Mouse (Mus musculus): ENCODE data around the gene Golga2. TPM values are rescaled to one million over a fixed set of nuclear protein-coding genes. Genes with fewer than 3 reads are reported as not detected.

The Golga2 gene
- 10 to 100 TPM; 91.5 to 93.0 TPM for total RNA-seq (2021)
- long read RNA-seq, experiment 1, full-length matches to known transcripts: 36 of 110 reads
- long read RNA-seq, experiment 1, partial matches to known transcripts: 19 of 110 reads
- long read RNA-seq, experiment 1, other reads (novel, unspliced or antisense): 55 of 110 reads
- long read RNA-seq, experiment 2, full-length matches to known transcripts: 33 of 117 reads
- long read RNA-seq, experiment 2, partial matches to known transcripts: 21 of 117 reads
- long read RNA-seq, experiment 2, other reads (novel, unspliced or antisense): 63 of 117 reads

DNA sequence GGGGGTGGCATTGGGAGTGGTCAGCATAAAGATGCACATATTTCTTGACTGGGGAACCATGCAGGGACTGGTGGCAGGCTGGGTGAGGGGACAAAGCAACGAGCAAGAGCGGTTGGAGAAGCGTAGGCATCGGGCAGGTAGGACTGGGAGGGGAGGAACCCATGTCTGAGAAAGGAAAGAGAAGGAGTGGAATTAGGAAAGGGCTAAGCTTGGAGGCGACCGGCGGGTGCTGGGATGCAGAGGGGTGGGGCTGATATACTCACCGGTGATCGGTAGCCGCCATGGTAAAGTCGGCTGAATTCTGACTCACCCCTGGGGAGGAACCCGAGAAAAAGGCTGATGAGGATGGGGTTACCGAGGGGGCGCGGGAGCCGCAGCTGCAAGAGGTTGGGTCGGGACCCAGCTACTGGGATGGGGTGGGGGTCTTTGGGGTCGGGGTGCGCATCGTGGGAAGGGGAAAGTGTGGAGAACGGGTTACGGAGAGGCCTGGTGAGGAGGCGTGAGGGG lies at the start of gene Golga2:
TSS of gene Golga2 (plus strand) at position 51 of the 507 bp plus-strand sequence.
- DNase-seq (ENCODE audit: low spot score in 2 of 2): no peak

DNA sequence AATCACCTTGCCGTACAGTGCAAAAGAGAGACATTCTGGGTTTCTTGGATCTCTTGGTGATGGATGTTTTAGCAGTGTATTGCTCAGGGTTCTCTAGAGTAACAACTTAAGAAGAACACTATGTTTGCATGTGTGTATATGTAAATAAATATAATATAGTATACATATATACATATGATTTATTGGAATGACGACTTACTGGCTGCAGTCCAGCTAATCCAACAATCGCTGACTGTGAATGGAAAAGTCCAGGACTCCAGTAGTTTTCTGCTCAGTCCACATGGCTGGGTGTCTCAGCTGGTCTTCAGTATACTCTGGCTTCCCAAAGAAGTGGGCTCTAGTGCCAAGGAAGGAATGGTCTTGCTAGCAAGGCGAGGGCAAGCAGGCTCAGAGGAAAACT lies 49.6 kb upstream of the Golga2 start:
- DNase-seq (ENCODE audit: low spot score in 2 of 2): no peak

DNA sequence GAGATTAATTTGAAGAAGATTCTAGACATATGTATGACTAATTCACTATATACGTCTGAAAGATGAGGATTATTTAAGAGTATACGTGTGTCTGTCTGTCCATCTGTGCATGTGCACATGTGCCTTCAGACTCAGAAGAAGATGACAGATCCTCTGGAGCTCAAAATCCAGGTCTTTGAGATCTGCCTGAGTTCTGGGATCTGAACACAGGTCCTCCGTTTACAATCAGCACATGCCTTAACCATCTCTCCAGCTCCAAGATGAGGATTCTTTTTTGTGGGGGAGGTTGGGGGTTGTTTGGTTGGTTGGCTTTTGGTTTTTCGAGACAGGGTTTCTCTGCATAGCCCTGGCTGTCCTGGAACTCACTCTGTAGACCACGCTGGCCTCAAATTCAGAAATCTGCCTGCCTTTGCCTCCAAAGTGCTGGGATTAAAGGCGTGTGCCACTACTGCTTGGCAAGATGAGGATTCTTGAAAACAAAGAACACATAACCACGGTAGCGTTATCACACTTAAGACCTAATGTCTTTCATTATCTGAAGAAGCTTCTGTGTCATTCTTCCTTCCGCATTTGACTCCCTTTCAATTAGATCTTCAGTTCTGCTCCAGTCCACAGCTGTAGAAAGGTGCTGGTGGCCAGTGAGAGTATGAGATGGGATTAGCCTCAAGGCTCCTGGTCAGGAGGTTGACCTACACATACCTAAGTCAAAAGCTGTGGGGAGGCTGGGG lies 48.3 kb upstream of the Golga2 start:
- DNase-seq (ENCODE audit: low spot score in 2 of 2): no peak

DNA sequence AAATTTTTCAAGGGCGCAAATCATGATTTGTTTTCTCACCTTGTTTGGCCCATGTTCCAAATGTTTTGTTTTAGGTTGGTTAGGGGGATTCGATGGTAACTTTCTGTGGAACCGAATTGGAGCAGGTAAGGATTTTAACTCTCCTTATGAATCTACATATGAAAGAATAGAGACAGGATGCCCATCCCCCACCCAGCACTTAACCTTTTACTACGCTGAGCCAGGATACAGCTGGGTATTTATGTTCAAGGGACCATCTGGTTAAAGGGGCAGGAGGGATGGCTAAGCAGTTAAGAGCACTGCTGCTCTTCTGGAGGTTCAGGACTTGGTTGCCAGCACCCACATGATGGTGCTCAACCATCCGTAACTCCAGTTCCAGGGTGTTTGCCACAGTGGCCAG lies 46.6 kb upstream of the Golga2 start:
- no peak for DNase-seq (ENCODE audit: low spot score in 2 of 2)

DNA sequence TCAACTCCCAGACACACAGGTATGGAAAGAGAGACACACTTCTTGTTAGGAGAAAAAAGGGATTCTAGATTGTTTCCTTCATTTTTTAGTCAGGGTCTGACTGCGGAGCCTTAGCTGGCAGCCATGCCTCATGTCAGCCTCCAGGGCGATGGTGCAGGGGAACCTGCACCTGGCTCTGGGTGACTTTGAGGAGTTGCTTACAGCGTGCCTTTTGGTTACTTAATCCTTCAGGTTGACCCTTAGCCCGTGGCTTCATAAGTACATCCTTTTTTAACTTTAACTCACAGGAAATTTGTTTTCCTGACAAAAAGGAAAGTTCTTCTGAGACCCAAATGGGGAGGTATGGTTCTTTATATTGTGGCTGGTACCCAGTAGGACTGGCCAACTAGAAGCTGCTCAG lies 44.2 kb upstream of the Golga2 start:
- DNase-seq (ENCODE audit: low spot score in 2 of 2): no peak

DNA sequence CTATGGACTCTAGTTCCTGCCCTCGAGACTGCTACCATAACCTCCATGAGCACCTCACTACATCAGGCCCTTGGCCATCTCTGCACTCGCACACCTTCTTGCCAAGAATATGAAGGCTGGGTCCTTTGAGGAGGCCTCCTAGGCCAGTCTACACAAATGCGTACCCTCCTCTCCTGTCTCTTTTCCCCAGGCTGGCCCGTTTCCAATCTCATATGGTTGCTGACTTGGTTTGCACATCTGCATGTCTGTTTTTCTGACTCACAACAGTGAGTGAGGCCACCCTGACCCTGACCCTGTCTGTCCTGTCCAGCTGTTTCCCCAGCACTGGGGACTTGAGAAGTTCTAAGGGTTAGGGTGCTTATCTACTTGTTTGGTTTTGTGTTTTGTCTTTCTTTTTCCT lies 40.4 kb upstream of the Golga2 start:
- DNase-seq (ENCODE audit: low spot score in 2 of 2): no peak

DNA sequence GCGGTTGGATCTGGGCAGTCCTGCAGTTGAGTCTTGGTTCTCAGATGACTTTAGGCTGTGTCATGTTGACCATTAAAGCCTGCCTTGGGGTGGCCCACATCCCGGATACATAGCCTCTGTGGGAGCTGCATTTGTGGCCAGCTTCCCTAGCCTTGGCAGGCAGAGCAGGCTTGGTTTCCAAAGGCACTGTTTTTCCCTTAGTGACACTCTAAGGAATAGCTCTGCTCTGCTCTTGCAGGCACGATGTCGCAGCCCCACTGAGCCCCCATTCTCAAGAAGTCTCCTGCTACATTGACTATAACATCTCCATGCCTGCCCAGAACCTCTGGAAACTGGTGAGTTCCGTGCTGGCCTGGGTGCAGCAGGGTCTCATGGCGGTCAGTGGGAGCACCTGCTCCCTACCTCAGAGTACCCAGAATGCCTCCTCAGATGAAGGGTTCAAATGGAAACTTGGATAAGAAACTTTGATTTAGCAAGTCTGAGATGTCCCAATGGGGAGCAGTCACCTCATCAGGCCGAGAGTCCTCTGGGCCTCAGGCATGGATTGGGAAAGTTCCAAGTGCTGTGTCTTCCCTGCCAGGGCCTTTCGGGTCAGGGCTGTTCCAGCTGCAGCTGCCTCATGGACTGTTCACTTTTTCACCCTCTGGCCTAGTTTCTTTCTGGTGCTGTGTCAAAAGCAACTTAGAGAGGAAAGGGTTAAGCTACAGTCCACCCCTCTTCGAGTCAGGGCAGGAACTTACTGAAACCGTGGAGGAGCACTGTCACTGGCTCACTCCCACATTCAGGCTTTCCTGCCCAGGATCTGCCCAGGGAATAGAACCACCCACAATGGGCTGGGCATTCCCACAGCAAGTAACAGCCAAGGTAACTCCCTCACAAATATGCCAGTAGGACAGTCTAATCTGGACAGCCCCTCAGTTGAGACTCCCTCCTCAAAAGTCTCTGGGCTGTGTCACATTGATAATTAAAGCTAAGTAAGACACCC lies 38.5 kb upstream of the Golga2 start:
- peak in 1 of 2 experiments; percentile 58 for DNase-seq (ENCODE audit: low spot score in 2 of 2)

DNA sequence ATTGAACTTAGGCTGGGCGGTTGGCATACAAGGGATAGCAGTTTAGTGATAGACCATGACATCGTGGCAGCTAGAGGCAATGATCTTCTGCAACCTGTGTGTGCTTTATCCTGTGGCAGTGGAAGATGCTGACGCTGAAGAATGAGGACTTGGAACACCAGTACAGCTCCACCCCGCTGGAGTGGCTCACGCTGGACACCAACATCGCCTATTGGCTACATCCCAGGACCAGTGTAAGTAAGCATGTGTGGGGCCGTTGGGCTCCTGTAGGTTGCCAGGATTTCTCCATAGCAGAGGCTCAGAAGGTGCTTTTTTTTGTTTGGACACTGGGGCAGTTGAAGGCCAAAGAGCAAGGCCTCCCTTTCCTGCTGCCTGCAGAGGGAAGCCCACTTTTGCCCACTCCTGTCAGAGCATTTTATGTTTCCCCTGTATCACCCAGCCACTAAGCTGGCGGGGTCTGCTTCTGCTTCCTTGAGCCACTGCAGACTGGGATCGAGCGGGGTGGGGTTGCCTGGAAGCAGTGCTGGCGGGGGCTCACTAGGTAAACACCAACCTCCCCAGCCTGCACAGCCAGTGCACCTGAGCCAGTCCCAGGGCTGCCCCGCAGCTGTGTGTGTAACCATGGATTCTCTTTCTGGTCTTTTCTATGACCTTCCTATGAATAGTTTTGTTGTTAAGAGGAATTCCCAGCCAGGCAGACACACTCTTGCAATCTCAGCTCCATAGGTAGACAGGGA lies 35.2 kb upstream of the Golga2 start:
- no peak for DNase-seq (ENCODE audit: low spot score in 2 of 2)

DNA sequence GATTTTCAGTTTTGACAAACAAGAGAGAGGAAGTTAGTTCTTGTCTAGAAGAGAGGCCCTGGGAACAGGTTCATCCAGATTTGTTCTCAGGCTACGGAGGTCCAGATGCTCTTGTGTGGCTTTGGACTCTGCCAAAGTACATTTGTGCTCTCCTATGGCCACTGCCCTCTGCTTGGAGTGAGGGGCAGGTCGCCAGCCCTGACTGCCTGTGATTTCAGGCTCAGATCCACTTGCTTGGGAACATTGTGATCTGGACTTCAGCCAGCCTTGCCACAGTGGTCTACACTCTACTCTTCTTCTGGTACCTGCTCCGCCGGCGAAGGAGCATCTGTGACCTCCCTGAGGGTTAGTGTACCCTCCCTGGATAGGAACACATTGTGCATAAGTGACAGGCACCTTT lies 34.5 kb upstream of the Golga2 start:
- DNase-seq (ENCODE audit: low spot score in 2 of 2): no peak

DNA sequence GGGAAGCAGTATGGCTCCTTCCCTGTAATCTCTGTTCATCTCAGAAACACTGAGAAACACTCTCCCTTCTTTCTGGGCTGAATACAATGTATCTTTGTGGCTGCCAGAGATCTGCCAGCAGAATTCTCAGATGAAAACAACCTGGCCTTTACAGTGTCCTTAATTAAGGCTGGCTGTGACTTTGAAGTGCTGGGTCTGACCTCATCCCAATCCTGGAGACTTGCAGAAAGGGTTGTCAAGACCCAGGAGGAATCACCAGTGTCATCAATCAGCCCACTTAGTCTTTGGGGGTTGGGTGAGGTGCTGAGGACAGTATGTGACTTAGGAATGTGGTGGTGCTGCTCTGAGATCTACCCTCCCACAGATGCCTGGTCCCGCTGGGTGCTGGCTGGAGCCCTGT lies 33.8 kb upstream of the Golga2 start:
- no peak for DNase-seq (ENCODE audit: low spot score in 2 of 2)

DNA sequence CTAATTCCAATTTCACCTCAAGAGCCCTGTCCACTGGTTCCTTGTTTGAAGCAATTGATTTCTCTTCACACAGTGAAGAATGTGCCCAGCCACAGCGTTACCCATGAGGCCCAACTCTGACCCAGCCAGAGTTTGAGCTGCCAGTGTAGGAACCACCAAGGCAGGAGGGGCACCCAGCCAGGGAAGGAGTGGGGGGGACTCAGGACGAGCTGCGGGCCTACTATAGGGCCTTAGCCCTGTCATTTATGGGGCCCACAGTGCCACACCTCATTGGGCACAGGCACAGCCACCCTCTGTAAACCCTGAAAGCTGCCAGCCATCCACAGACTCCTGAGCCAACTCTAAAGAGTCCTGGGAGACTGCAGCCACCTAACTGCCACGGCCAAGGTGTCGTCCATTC lies 32.6 kb upstream of the Golga2 start:
- no peak for DNase-seq (ENCODE audit: low spot score in 2 of 2)

DNA sequence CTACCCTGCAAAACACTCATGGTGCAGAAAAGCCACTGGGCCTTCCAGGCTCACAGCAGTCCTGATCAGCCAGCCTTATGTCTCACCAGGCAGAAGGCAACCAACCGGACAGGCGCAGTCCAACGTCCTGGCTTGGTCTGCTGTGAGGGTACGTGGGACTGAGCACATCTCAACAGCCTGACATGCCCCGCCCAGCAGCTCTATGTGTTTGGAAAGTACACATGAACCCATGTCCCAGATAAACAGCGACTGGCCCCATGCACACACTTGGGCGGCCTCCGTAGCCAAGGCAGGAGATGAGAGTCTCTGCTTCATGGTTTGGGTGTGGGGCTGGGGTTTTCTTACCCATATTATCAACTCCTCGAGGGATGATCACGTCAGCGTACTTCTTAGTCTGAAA lies 30.9 kb upstream of the Golga2 start:
- no peak for DNase-seq (ENCODE audit: low spot score in 2 of 2)

DNA sequence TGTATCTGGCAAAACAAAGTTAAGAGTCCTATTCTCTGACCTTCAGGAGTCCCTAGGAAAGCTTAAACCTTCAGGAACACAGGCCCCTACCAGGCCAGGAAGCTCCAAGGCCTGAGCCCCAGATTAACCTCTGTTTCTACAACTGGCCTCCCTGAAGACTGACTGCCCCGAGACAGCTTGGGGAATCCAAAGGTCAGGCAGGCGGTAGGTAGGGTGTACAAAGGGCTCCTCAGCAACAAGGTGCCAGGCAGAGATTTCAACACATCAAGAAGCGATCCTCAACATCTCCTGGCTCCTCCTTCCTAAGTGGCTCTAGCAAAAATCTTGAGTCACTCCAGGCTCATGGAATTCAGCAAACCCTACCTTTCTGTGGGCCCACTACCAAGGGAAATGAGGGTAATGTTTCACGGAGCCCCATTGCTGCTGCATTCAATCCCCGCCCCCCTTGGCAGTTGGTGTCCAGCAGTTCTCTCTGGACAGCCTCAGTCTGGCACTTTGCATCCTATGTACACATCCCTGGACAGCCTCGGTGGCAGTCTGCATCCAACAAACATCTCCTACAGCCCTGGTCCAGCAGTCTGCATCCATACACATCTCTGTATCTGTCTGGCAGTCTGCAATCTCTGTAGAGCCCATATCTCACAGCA lies 28.2 kb upstream of the Golga2 start:
- DNase-seq (ENCODE audit: low spot score in 2 of 2): no peak

DNA sequence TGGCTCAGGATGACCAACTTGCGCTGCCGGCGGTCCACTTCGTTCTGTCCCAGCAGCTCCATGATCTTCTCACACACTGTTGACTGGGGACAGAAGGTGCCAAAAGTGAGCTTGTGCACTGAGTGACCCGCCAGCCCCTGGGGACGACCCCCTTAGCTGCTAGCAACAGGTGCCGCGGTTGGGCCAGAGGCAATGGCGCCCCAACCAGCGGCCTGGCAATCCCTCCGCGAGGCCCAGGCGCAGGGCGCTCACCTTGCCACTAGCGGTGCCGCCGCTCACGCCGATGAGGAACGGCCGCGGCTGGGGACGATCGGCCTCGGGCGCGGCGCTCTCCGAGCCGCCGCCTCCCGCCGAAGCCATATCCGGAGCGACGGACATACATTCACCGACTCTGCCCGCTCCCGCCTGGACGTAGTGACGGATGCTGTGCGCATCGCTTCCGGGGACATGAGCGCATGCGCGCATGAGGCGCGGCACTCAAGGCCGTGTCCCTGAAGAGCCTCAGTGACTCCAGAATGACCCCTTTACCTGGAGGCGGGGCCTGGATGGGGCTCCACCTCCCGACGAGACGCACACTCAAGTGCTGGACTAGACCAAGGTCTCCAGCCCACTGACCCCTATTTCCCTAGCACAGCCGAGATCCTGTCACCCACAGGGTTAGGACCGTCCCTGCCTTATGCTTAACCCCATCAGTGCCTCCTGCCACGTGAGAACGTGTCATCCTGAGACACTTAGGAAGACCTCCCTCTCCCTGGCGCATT lies 27.3 kb upstream of the Golga2 start, which contains the start of gene Uck1:
TSS of gene Uck1 (minus strand) at position 503 of the 761 bp plus-strand sequence.
- DNase-seq (ENCODE audit: low spot score in 2 of 2): peak; percentile 70 to 84

DNA sequence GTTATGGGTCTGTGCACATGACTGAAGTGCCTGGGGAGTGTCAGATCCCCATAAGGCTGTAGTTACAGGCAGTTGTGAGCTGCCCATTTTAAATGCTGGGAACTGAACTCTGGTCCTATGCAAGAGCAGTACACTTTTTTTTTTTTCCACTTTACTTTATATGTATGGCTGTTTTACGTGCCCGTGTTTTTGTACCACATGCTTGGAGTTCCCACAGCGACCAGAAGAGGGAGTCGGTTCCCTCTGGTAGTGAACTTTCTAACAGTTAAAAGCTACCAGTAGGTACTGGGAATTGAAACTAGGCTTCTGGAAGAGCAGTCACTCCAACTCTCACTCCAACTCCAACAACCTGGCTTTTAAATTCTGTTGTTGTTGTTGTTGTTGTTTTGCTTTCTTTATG lies 26.5 kb upstream of the Golga2 start:
- DNase-seq (ENCODE audit: low spot score in 2 of 2): no peak

DNA sequence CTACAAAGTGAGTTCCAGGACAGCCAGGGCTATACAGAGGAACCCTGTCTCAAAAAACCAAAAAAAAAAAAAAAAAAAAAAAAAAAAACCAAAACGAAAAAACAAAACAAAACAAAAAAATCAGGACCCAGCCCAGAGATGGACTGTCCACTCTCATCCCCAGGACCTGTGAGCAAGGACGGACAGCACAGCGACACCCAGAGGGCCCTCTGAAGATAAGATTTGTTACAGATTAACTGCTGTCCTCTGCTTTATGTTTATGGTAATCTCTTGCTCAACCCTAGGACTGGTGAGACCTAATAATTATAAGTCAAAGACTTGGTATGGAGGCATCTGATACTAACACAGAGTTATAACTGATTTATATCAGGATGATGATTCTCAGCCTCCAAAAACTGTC lies 11.4 kb upstream of the Golga2 start:
- no peak for DNase-seq (ENCODE audit: low spot score in 2 of 2)

DNA sequence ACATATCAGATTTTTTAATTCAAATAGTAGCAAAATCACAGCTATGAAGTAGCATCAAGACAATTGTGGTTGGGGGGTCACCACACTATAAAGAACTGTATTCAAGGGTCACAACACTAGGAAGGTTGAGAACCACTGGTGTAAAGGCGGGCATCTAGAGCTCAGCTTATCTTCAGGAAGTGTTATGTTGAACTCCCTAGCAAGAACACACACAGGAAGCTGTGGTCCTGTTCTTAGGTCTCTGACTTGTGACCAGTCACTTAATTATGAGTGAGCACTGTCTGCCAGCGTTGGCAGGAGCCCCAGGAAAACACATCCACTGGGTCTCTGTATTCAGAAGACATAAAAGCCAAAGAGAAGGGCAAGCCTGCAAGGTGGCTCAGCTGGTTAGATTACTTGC lies 4.9 kb upstream of the Golga2 start:
- no peak for DNase-seq (ENCODE audit: low spot score in 2 of 2)

DNA sequence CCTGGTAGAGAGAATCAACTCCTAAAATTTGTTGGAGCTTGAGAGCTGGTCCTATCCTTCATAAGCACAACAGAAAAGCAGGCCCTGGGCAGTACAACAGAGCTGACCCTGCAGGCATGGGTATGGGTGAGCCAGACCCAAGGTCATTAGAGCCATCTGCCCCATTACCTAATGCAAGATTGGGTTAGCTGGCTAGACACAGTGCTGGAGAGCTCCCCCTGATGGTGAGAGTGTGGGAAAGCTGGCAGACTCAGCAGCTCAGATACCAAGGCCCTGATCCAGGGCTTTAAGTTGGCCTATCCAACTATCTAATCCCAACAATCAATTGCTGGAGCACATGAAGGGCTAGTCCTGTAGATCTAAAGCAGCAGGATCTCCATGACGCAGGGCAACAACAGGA lies 4.5 kb upstream of the Golga2 start:
- peak in 1 of 2 experiments; percentile 42 for DNase-seq (ENCODE audit: low spot score in 2 of 2)

DNA sequence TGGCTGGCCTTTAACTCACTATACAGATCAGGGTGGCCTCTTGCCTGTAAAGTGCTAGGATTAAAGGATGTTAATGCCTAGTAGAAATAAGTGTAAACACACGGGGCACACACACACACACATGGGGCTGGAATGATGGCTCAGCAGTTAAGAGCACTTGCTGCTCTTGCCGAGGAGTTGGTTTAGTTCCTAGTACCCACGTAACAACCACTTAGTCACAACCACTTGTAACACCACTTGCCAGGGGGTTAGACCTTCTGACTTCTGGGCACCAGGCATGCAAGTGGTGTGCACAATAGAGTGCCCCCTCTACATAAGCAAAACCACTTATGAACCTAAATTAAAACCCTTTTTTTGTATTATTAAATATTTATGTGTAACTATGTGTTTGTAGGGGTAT lies 3.2 kb upstream of the Golga2 start:
- DNase-seq (ENCODE audit: low spot score in 2 of 2): no peak

Data from gastrocnemius, postnatal 4 days (tissue).